Mouse (Mus musculus): Measurements from ENCODE around the gene Osbpl11. TPM values are rescaled to one million over a fixed set of nuclear protein-coding genes. Genes with fewer than 3 reads are reported as not detected.
"Not testable (repeated sequence)": the region's sequence is repeated elsewhere in the genome, so short reads cannot be mapped to it uniquely, and the experiment has no call there.

Osbpl11 gene
- polyA plus RNA-seq, 1 experiment from 2014 or later = 9.5 TPM

DNA sequence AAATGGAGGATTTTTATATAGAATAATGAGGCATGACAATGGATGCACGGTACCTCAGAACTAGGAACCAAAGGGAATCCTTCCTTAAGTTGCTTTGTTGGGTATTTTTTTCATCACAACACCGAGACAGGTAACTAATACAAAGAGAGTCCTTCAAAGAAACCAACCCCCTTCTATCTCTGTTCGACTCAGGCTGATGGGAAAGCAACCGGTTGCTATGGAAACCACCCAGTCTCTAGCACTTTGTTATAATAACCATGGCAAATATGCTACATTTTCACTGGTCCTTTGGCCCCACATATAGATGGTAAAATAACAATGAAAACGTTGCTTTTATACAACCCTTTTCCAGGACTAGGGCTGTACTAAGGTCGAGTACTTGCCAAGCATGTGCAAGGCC, 13.1 kb upstream of the Osbpl11 start:
- Histone ChIP-seq H3K4me2 (ENCODE audit: low read depth, low read length) (no peak overlapping the region), H3K4me3 (replicated peaks; ENCODE audit: low read length) (no peak overlapping the region), H3K36me3 (ENCODE audit: control insufficient read depth, insufficient read depth, low read length) (no peaks in the 10 kb centered on the region), H3K9me3 (replicated peaks; ENCODE audit: control insufficient read depth, low read length) (no peaks in the 10 kb centered on the region), H3K4me1 (ENCODE audit: control insufficient read depth, insufficient read depth, low read length) (no peaks in the 10 kb centered on the region), H3K27ac (ENCODE audit: low read length) (no peak overlapping the region), H3K9ac (ENCODE audit: low read length) (no peak overlapping the region), H3K27me3 (ENCODE audit: control insufficient read depth, insufficient read depth, low read length) (no peaks in the 10 kb centered on the region)
- 75% methylated on average over 6 of the region's 6 CpGs for WGBS
- ATAC-seq (ENCODE audit: insufficient read depth, low FRiP score) = no peak

- no peak overlapping the region for H3K4me2 ChIP-seq (ENCODE audit: low read depth, low read length)
- no peaks in the 10 kb centered on the region for H3K27me3 ChIP-seq (ENCODE audit: control insufficient read depth, insufficient read depth, low read length)
- H3K9me3 ChIP-seq (replicated peaks; ENCODE audit: control insufficient read depth, low read length) = no peaks in the 10 kb centered on the region
- 73% methylated on average over 5 of the region's 5 CpGs for WGBS
- H3K4me3 ChIP-seq (replicated peaks; ENCODE audit: low read length) = no peak overlapping the region
- H3K36me3 ChIP-seq (ENCODE audit: control insufficient read depth, insufficient read depth, low read length) = no peaks in the 10 kb centered on the region
- H3K27ac ChIP-seq (ENCODE audit: low read length) = no peak overlapping the region
- H3K9ac ChIP-seq (ENCODE audit: low read length) = no peak overlapping the region
- ATAC-seq (ENCODE audit: insufficient read depth, low FRiP score) = no peak
- H3K4me1 ChIP-seq (ENCODE audit: control insufficient read depth, insufficient read depth, low read length) = no peaks in the 10 kb centered on the region
These were observed 11.7 kb upstream of the Osbpl11 start for GRCm38 (mm10) chr16:33173151-33173550.

- no peak overlapping the region for H3K4me2 ChIP-seq (ENCODE audit: low read depth, low read length)
- no peak for ATAC-seq (ENCODE audit: insufficient read depth, low FRiP score)
These were observed 10.2 kb upstream of the Osbpl11 start for GRCm38 (mm10) chr16:33174695-33175094.

GRCm38 (mm10) chr16:33176831-33177230, 8.0 kb upstream of the Osbpl11 start:
- H3K27me3 ChIP-seq (ENCODE audit: control insufficient read depth, insufficient read depth, low read length); H3K9ac ChIP-seq (ENCODE audit: low read length); ATAC-seq (ENCODE audit: insufficient read depth, low FRiP score); H3K4me3 ChIP-seq (replicated peaks; ENCODE audit: low read length); H3K4me1 ChIP-seq (ENCODE audit: control insufficient read depth, insufficient read depth, low read length); H3K4me2 ChIP-seq (ENCODE audit: low read depth, low read length); H3K9me3 ChIP-seq (replicated peaks; ENCODE audit: control insufficient read depth, low read length); H3K27ac ChIP-seq (ENCODE audit: low read length); H3K36me3 ChIP-seq (ENCODE audit: control insufficient read depth, insufficient read depth, low read length): not testable (repeated sequence)
- WGBS = 81% methylated on average over 5 of the region's 5 CpGs

More at GRCm38 (mm10) chr16:33174695-33175094, 10.2 kb upstream of the Osbpl11 start:
- Histone ChIP-seq H3K9ac (ENCODE audit: low read length) (no peak overlapping the region), H3K4me1 (ENCODE audit: control insufficient read depth, insufficient read depth, low read length) (no peaks in the 10 kb centered on the region), H3K27me3 (ENCODE audit: control insufficient read depth, insufficient read depth, low read length) (no peaks in the 10 kb centered on the region), H3K36me3 (ENCODE audit: control insufficient read depth, insufficient read depth, low read length) (no peaks in the 10 kb centered on the region), H3K27ac (ENCODE audit: low read length) (no peak overlapping the region), H3K4me3 (replicated peaks; ENCODE audit: low read length) (no peak overlapping the region), H3K9me3 (replicated peaks; ENCODE audit: control insufficient read depth, low read length) (no peaks in the 10 kb centered on the region)

DNA sequence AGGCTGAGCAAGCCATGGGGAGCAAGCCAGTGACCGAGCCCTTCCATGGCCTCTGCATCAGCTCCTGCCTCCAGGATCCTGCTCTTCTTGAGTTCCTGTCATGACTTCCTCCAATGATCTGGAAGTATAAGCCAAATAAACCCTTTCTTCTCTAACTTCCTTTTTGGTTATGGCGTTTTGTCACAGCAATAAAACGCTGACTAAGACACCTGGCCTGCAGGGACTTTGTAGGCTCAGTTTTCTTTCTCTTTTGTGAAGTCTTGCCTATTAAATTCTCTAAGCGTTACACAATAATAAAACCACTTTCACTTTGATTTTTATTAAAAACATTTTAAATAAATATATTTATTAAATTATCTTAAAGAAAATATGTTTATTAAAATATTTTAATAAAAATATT, 7.1 kb upstream of the Osbpl11 start:
- WGBS = 84% methylated on average over 4 of the region's 4 CpGs
- Histone ChIP-seq H3K27ac (ENCODE audit: low read length) (no peak overlapping the region), H3K9ac (ENCODE audit: low read length) (no peak overlapping the region), H3K4me1 (ENCODE audit: control insufficient read depth, insufficient read depth, low read length) (no peaks in the 10 kb centered on the region), H3K4me3 (replicated peaks; ENCODE audit: low read length) (no peak overlapping the region), H3K36me3 (ENCODE audit: control insufficient read depth, insufficient read depth, low read length) (no peaks in the 10 kb centered on the region), H3K4me2 (ENCODE audit: low read depth, low read length) (no peak overlapping the region), H3K27me3 (ENCODE audit: control insufficient read depth, insufficient read depth, low read length) (no peaks in the 10 kb centered on the region), H3K9me3 (replicated peaks; ENCODE audit: control insufficient read depth, low read length) (no peaks in the 10 kb centered on the region)
- no peak for ATAC-seq (ENCODE audit: insufficient read depth, low FRiP score)

DNA sequence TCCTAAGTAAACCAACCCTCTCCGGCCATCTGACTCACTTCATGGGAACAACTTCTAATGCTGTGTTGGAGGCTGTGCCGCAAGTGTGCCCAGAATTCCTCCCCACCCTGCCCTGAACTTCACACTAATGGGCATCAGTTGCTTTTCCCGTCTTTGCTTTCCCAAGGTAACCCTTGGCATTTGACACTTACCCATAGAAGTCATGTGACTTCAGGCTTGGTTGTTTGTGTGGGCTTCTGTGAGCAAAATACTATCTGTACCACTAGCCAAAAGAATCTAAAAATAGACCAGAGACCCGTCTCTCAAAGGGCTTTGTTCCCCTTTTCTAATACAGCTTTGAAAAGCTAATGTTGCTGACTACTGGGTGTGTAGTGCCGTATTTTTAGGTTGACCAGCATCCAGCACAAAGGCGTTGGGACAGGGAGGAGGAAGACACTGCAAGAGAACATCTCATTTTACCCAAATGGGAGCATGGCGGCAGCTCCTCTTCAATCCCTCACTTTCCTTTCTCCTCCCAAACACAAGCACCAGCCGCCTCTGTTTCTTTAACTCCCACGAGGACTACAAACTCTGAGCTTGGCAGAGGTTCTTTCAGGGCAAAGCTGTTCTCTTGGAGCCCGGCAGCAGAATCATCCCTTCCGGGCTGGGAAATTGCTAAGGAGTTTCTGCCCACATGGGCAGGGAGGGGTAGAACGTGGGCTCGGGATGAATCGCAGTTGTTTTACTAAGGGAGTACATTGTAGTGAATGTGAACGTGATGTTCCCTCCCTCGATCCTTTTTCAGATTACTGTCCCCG, 6.4 kb upstream of the Osbpl11 start:
- 0 out of 2 replicates have a peak overlapping the region, but pooled peaks have one; percentile 20 for H3K9ac ChIP-seq (ENCODE audit: low read length)
- H3K27ac ChIP-seq (ENCODE audit: low read length) = no peak overlapping the region

GRCm38 (mm10) chr16:33179222-33179621, 5.6 kb upstream of the Osbpl11 start:
- 89% methylated on average over 9 of the region's 10 CpGs for WGBS
- not testable (repeated sequence) for H3K9ac ChIP-seq (ENCODE audit: low read length); ATAC-seq (ENCODE audit: insufficient read depth, low FRiP score); H3K27me3 ChIP-seq (ENCODE audit: control insufficient read depth, insufficient read depth, low read length); H3K4me1 ChIP-seq (ENCODE audit: control insufficient read depth, insufficient read depth, low read length); H3K9me3 ChIP-seq (replicated peaks; ENCODE audit: control insufficient read depth, low read length); H3K4me2 ChIP-seq (ENCODE audit: low read depth, low read length); H3K27ac ChIP-seq (ENCODE audit: low read length); H3K4me3 ChIP-seq (replicated peaks; ENCODE audit: low read length); H3K36me3 ChIP-seq (ENCODE audit: control insufficient read depth, insufficient read depth, low read length)

More for the DNA sequence above, 6.4 kb upstream of the Osbpl11 start:
- no peak overlapping the region for H3K4me3 ChIP-seq (replicated peaks; ENCODE audit: low read length)
- H3K9me3 ChIP-seq (replicated peaks; ENCODE audit: control insufficient read depth, low read length) = no peaks in the 10 kb centered on the region
- no peak for ATAC-seq (ENCODE audit: insufficient read depth, low FRiP score)
- no peaks in the 10 kb centered on the region for H3K4me1 ChIP-seq (ENCODE audit: control insufficient read depth, insufficient read depth, low read length)
- H3K4me2 ChIP-seq (ENCODE audit: low read depth, low read length) = no peak overlapping the region
- H3K27me3 ChIP-seq (ENCODE audit: control insufficient read depth, insufficient read depth, low read length) = no peaks in the 10 kb centered on the region
- 58% methylated on average over 17 of the region's 17 CpGs for WGBS
- no peaks in the 10 kb centered on the region for H3K36me3 ChIP-seq (ENCODE audit: control insufficient read depth, insufficient read depth, low read length)

GRCm38 (mm10) chr16:33179911-33180310, 5.0 kb upstream of the Osbpl11 start:
- H3K9me3 ChIP-seq (replicated peaks; ENCODE audit: control insufficient read depth, low read length) = no peaks in the 10 kb centered on the region
- ATAC-seq (ENCODE audit: insufficient read depth, low FRiP score) = no peak
- H3K4me3 ChIP-seq (replicated peaks; ENCODE audit: low read length) = no peak overlapping the region
- no peaks in the 10 kb centered on the region for H3K4me1 ChIP-seq (ENCODE audit: control insufficient read depth, insufficient read depth, low read length)
- no peak overlapping the region for H3K4me2 ChIP-seq (ENCODE audit: low read depth, low read length)
- no peaks in the 10 kb centered on the region for H3K27me3 ChIP-seq (ENCODE audit: control insufficient read depth, insufficient read depth, low read length)
- no peaks in the 10 kb centered on the region for H3K36me3 ChIP-seq (ENCODE audit: control insufficient read depth, insufficient read depth, low read length)
- no peak overlapping the region for H3K9ac ChIP-seq (ENCODE audit: low read length)
- WGBS = 81% methylated on average over 3 of the region's 3 CpGs
- no peak overlapping the region for H3K27ac ChIP-seq (ENCODE audit: low read length)

- H3K4me1 ChIP-seq (ENCODE audit: control insufficient read depth, insufficient read depth, low read length) = 0 out of 2 replicates have a peak, but pooled peaks cover under 1% of the 10 kb centered on the region
- H3K4me3 ChIP-seq (replicated peaks; ENCODE audit: low read length) = no peak overlapping the region
- no peaks in the 10 kb centered on the region for H3K27me3 ChIP-seq (ENCODE audit: control insufficient read depth, insufficient read depth, low read length)
- no peaks in the 10 kb centered on the region for H3K36me3 ChIP-seq (ENCODE audit: control insufficient read depth, insufficient read depth, low read length)
- no peak overlapping the region for H3K27ac ChIP-seq (ENCODE audit: low read length)
- H3K9me3 ChIP-seq (replicated peaks; ENCODE audit: control insufficient read depth, low read length) = no peaks in the 10 kb centered on the region
- 74% methylated on average over 3 of the region's 3 CpGs for WGBS
- H3K9ac ChIP-seq (ENCODE audit: low read length) = no peak overlapping the region
- no peak for ATAC-seq (ENCODE audit: insufficient read depth, low FRiP score)
- no peak overlapping the region for H3K4me2 ChIP-seq (ENCODE audit: low read depth, low read length)
These were observed 4.1 kb upstream of the Osbpl11 start for GRCm38 (mm10) chr16:33180793-33181192.
